Mouse (Mus musculus) kidney, postnatal 25 days (tissue): Measurements from ENCODE around the gene Nfam1.

Experiments used
- DNase-seq, 2 experiments: peaks; one replicate each; pipeline ENCODE4 v3.0.0; 2021; ENCODE audit warnings: mixed read lengths in 2 of 2

Gene Nfam1

DNA sequence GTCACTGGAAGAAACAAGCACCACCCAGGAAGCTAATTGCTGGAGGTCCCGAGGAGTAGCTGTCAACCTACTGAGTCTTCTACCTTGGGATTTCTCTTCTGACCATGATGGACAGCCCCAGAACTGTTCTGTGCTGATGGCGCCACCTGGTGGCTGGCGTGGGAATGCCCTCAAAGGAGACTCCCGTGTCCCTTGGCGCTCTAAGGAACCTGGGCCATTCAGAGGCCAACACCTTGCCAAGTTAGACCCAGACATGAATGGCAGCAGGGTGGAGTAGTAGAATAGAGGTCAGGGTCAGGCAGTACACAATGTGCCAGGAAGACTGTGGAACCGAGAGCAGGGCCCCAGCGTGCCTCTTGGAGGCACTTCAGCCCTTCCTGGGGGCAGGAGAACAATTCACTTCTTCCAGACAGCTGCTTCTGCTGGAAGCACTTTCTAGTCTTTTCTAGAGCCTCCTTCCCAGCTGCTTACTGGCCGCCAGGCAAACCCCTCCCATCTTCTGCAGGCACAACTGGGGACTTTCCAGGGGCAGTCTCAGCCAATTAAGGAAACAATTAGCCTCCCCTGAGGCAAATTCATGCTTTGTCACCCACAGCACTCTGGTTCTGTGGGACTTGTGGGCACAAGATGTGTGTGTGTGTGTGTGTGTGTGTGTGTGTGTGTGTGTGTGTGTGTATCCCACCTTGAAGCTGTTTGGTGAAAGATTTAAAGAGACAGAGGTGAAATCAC, 4.8 kb upstream of the Nfam1 start:
- peak; percentile 91 to 95 for DNase-seq

DNA sequence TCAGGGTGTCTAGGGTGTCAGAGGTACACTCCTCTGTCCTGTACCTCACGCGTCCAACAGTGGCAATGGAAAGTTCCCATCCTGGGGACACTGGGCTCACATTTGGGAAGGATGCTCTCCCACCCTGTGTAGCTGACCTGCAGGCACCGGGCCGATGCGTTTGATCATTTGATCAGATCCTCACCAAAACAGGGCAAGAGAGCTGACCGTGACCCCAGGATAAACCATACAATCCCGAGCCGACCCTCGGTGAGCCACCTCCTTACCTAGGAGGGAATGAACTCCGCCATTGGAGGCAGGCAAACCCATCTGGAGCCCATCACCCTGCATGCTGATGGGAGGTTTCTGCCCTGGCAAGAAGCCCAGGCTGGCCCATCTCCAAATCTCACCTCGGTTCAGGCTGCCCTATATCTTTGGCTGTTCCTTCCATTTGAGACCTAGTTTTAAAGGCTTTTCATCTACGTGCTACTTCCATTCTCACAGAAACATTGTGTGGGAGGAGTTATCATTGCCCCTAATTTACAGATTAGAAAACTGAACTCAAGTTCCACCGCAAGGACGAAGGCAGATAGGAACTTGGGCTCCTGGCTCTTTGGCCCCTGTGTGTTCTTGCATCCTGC, 3.9 kb upstream of the Nfam1 start:
- peak; percentile 62 to 64 for DNase-seq

DNA sequence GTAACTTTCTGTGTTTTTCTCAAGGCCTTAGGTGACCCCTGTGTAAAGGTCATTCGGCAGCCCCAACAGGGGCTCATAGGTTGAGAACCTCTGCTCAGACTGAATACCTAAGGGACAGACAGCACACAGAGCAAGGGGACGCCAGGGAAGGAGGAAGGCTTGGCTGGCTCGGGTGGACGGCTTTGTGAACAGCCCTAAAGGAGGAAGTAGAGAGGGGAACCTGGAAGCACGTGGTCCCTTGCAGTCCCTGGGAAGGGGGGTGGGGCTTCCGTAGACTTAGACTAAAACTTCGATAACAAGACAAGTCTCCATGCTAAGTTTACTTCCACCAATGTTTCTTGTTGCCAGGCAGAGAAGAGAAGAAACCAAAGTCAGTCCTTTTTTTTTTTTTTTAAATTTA, 3.0 kb upstream of the Nfam1 start:
- peak in 1 of 2 experiments; percentile 32 for DNase-seq

DNA sequence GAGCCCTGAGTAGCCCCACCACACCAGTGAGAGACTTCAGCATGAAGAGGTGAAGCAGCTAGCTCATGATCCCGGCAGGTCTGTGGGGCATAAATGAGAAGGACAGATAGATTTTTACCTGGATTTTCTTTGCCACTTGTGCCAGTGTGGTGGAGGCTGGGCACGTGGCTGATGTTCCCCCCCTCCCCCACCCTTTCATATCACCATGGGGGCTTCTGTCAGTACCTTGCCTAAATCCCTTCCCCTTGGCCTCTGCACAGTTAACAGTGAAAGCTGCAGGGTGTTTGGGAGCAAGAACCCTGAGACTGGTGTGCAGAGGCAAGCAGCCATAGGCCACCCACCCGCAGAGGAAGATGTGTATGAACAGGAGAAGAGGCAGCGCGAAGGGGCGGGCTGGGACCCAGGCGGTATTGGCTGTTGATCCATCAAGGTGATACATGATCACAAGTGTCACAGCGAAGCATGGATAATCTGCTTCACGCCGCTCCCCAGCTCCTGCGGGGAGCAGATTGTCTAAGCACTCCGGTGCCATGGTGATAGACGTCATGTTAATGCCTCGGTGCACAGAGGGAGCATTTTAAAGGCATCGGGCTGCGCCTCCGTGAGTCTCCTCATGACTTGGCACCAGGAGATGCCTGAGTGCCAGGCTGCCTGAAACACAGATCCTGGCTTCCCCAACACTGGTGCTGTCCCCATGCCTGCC, 1.3 kb upstream of the Nfam1 start:
- no peak for DNase-seq

DNA sequence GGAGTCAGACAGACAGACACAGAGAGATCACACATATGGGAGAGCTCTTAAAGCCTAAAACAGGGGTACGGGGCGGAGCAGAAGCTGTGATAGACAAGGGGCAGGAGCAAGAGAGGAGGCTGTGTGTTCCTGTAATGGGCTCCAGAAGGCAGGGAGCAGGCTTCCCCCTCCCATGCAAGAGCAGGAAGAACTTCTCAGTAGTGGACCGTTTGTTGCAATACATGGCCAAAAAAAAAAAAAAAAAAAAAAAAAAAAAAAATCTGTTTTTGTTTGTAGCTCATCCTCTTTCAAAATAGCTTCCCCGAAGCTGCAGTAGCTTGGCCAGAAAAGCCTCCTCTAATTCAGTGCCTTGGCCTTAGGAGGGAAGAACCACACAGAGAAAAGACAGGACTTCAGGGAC, 2.2 kb downstream of the Nfam1 start:
- no peak for DNase-seq

DNA sequence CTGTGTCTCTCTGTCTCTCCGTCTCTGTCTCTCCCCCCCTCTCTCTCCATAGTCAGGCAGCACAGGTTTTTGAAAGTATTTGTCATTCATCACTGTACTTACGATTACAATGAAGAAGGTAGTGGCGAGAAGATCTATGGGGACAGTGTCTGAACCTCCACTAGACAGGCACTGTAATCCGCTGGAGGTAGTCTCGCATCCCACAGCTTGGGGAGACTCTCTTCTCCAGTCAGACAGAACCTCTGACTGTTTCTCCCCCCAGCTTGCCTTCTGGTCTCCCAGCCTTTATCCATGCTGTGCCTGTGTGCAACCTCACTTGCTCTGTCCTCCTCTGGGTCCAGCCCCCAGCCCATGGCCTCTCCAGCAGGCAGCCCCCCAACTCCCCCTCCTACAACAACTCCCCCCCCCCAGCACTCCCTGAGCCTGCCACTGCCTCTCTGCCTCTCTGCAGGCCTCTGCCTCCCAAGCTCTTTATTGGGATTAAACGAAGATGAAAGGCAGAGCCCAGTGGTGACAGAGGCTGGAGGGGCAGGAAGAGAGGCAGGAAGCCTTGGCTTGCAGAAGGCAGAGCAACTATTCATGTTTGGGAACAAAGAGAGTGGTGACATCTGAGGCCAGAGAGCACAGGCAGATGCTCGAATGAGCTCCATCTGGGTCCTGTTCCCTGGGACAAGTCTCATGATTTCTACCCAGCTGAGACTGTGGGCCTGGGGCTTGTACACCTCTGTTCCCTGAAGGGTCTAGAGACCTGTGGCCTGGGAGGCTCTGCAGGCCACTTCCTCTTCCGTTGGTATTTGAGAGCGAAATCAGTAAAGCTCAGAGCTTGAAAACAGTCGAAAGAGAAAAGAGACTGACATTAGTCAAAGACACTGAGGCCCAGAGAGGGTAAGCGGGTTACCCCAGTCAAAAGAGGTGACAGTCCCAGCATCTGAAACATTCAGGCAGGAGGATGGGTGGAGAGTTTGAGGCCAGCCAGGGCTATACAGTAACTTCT, 3.1 kb downstream of the Nfam1 start:
- DNase-seq = no peak

DNA sequence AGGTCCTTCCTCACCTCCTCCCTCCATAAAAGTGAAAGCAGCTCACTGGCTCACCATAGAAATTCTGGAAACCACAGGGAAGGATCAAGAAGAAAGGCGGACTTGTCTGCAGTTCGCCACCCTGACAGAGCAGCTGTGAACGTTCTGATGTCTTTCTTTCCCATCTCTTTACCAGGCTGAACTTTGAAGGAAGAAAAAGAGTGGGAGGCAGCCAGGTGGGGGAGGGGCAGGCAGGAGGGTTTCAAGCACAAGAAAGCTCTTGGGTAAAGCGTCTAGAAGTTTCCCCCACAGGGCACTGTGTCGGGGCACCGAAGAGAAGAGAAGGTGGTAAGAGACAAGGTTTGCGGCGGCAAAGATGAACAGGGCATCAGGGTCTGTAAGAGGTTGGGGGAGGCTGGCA, 7.0 kb downstream of the Nfam1 start:
- no peak for DNase-seq

DNA sequence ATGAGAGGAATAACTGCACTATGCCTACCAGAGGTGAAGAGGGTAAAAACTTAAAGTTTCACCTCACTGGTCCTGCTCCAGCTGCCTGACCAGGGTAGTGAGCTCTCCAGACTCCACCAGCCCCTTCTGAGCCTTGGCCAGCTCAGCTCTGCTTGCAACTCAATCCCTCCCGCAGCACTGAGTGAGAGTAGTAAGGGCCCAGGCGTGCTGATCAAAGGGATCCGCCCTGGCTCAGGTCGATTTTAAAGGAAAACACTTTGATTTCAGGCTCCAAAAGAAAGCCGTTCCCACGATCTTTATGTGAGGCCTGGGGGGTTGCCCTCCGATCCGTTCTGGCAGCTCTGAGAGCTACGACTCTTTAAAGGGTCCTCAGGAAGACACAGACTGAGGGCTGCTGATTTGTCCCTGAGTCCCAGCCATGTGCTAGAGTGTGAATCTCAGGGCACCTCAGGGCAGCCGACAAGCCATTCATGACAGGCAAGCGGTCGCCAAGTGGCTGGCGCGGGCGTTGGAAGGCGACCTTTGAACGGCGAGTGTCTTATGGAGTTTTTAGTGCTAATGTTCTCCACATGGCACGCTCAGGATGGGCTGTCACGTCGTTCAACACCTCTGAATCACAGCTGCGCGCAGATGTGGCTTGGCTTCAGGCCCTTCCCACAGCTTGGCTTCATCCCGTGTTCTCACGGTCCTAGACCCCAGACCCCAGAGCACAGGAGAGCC, 7.9 kb downstream of the Nfam1 start:
- peak; percentile 47 to 59 for DNase-seq

DNA sequence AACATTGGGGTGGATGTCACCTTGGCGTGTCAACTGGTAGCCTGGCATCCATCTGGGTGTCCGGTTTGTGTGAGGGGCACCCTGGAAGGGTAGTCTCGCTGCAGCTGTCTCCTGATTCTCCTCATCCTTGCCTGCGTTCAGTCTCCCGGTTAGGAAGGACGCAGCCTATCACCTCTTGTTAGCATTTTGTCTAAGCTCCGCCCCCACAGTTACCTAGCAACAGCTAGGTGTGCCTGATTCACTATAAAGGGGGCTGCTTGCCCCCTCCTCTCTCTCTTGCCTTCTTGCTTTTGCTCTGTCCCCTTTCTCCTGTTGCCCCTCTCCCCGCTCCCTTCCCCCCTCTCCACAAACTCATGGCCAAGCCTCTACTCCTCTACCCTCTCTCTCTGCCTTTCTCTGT, 10.2 kb downstream of the Nfam1 start:
- no peak for DNase-seq

DNA sequence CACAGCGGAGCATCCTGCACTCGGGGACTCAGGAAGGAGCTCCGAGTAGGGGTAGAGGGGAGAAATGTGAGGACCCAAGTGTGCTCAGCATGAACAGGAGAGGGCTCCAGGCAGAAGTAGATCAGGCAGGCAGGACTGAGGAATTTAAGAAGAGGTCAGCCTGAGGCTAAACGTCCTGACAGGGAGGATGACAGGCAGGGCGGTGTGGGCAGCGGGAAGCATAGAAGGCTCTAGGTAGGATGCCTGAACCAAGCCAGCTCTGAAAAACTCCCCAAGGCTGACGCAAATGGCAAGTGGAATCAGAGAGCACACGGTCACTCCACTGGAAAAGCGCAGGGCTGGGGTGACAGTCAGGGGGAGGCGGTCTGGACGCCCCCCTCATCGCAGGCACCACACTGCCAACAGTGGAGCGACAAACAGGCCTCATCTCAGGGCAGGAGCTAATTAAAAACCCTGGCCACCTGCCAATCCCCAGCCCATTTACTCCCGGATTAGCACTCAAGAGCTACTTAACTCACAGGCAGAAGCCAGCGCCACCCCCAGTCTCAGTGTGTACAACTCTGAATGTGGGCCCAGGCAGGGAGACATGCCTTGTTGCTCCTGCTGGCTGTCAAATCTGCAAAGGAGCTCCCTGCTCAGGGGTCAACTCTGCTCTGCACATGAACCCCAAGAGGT, 22.0 kb downstream of the Nfam1 start:
- DNase-seq = peak; percentile 40 to 49

DNA sequence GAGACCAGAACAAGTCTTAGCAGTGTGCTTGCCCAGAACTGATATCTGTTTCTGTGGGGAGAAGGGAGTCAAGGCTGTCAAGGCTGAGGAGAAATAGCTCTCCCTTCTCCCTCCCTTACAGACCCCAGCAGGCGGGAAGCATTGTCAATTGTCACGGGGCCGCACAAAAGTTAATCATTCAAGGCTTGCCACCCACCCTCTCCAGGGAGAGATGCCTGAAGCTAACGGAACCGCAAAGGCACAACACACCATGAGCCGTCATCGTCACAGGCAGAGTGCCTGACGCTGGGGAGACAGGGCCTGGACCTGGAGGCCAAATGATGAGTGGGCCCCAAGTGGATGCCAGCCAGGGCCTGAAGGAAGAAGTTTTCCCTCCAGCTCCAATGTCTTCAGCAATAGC, 22.7 kb downstream of the Nfam1 start:
- DNase-seq = no peak

DNA sequence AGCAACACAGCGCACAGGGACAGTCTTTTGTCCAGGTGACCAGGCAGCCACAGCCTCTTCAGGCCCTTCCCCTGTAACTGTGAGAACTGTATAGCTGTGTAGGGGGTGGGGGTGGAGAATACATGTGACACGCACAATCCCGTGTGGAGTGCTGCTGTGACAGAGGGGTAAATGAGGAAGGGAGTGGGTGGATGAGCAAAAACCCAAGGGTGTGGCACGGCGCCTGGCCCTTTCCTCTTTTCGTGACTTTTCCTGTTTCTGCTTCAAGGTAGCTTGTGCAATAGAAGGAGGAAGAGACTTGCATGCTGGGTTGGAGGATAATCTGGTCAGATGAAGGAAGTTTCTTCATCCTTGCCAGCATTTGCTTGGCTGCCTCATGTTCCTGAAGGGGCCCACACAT, 23.6 kb downstream of the Nfam1 start:
- DNase-seq = no peak

DNA sequence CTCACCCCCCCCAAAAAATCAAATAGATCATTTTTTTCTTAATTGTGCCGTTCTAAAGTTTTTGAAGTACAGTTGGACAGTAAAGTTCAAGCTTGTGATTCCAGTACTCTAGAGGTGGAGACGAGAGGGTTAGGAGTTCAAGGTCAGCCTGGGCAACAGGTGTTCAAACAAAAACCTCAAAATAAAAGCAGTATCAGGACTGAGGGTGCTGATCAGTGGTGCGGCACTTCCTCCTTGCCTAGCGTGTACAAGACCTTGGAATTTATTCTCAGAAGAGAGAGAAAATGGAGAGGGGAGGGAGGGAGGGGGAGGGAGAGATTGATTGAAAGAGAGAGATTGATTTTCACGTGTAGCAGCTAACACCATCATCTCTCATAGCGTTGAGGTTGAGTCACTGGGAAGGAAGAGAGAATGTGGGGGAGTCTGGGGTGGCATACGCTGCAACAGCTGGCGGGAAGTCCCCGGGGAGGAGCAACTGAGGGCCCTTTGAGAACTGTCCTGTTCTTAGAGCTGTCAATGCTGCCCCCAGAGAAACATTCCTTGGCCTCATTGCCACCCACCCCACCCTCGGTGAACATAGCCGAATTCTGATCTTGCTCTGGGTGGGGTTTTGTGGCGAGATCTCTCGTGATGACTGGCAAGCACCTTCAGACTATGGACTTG, 24.2 kb downstream of the Nfam1 start:
- no peak for DNase-seq

DNA sequence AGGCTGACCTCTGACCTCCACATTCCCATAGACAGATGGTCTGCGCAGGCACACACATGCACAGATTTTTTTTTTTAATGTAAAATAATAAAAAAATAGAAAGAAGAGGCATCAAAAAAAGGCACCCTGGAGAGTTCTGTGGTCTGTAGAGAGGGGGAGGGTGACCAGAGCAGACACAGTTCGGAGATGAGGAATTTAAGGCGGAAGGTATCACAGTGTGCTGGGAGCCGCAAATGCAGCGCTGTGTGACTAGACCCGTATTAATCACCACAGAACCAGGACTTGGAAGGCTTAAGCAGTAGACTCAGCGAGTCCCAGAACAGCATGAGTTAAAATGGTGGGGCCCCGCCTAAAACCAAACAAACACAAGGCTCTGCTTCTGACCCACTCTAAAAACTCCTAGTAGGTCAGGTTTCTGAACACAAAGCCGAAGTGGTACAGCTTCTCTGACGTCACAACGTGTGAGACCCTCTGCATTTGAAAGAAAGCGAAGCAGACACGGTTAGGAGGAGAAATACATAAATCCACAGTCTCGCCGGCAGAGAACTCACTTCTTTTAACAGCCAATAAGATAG, 25.7 kb downstream of the Nfam1 start:
- DNase-seq = no peak

DNA sequence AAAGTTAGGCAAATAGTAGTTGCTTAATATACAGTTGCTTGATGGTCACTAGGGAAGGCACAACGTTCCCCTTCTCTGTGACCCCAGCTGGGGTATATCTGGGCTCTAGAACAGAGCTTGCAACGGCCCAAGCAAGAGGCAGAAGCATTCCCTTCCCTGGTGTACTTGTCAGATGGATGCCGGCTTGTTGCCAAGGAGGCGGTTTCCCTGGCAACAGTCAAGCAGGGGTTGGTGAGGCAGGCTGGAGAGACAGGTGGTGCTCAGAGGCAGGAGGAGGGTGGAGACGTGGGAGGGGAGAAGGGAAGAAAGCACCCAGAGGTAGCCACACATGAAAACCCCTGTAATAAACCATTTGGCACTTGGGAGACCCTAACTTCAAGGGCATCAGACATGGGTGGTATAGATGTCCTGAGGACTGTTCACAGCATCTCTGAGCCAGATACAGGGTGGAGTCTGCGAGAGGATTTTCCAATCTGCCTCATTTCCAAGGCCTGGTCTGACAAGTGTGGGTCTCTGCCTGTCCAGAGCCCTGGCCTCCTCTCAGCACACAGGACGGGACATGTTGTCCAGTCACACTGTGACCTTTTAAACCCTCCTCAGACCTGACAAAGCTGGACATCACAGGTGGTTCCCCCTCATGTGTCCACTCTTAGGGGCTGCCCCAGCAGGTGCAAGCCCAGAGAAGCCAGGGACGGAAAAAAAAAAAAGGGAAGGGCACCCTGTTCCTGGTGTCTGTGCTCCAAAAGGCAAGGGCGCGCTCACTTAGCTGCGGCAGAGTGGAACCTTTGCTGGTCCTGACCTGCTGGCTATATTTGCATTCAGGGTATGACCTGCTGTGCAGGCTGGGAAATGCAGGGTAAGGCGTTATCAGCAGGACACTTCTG, 30.2 kb downstream of the Nfam1 start:
- DNase-seq = no peak

DNA sequence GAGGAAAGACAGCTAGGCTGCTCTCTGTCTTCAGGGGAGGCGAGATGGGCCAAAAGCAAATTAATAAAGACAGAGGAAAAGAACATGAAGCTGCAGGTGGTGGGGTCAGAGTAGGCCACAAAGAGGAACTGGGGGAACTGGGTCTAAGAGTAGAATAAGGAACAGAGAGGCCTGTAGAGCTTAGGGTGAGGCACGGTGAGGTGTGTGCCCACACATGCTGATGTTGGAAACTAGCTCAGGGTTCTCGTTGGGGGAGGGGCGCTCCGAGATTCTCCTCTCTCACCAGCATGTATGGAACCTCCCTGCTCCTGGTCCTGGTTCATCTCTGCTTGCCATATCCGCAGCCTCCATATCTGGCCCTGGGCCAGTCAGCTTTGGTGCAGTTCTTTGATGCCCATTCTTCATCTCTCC, 34.3 kb downstream of the Nfam1 start:
- DNase-seq = no peak

DNA sequence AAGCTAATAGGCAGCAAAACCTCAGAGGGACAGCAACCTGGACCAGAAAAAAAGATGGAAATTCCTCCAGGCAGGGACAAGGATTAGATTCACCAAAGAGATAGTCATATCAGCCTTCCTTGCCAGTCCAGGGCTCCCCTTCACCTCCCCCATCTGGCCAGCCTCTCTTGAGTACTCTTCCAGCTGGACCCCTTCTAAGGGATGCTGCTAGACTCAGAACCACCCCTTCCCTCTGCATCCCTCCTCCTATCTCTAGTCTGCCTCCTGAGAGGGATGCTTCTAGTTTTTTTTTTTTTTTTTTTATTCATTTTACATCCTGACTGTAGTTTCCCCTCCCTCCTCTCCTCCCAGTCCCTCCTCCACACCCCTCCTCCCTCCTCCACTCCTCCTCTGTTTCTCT, 36.7 kb downstream of the Nfam1 start:
- DNase-seq = no peak

DNA sequence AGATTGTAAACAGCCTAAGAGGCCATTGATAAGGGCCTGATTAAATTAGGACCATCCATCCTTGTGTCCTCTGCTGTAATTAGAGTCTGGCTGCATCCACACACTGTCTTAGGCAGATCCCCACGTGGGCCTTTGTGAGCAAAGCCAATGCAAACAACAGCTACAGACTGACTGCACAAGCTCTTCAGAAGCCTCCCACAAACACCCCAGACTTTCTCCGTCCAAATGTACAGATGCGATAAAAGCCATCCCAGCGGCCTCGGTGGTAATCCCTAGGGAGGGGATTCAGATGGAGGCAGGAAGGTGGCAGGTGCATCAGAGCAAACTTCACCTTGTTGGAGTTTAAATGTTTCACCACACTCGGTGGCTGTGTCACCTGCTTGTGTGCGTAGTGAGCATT, 37.9 kb downstream of the Nfam1 start:
- no peak for DNase-seq

DNA sequence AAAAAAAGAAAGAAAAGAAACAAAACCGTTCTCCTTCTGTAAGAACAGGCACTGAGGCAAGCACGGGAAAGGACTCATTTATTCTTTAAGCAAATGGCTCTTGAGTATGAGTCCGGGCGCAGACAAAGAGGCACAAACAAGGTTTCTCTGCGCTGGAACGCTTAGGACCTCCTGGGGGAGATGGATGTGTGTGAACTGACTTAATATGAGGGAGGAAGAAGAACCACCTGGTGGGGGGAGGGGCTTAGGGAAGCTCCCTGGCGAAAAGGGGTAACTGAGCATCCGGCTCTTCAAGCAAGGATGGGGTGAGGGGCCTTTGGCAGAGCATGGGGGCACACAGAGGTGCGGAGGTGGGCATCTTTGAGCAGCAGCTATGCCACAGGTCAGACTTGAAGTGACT, 40.2 kb downstream of the Nfam1 start:
- no peak for DNase-seq
